Mouse (Mus musculus) thymus, adult 2 months (tissue): ENCODE measurements around the gene Ndst2. TPM values are rescaled to one million over a fixed set of nuclear protein-coding genes. Genes with fewer than 3 reads are reported as not detected.

Source experiments
- DNase-seq: peaks from one replicate; pipeline ENCODE4 v3.0.0; 2021
- H3K27ac ChIP-seq: fragments of 200-500 bp; 2 replicates; pipeline ENCODE4 v1.5.1; 2012; ENCODE audit warnings: low read length, control low read depth; ENCODE audit not compliant: control insufficient read depth, insufficient read depth
- H3K27me3 ChIP-seq: fragments of 200-500 bp; 2 replicates; pipeline ENCODE4 v1.6.1; 2012; ENCODE audit warnings: mild to moderate bottlenecking, low read length, moderate library complexity, mixed read lengths; ENCODE audit not compliant: control insufficient read depth, insufficient read depth
- H3K36me3 ChIP-seq: fragments of 200-500 bp; 2 replicates; pipeline ENCODE4 v1.6.1; 2012; ENCODE audit warnings: mild to moderate bottlenecking, low read length, moderate library complexity; ENCODE audit not compliant: control insufficient read depth, insufficient read depth
- H3K4me1 ChIP-seq: fragments of 200-500 bp; replicated peaks from 2 replicates; pipeline ENCODE4 v1.6.1; 2012; ENCODE audit warnings: low read length; ENCODE audit not compliant: control insufficient read depth, insufficient read depth
- H3K4me3 ChIP-seq: fragments of 200-500 bp; 2 replicates; pipeline ENCODE4 v1.5.1; 2012; ENCODE audit warnings: mild to moderate bottlenecking, low read length, control low read depth, moderate library complexity; ENCODE audit not compliant: control insufficient read depth, insufficient read depth
- CTCF ChIP-seq: fragments of 200-500 bp; IDR thresholded peaks from 2 replicates; pipeline ENCODE4 v1.5.1; 2012; ENCODE audit warnings: mild to moderate bottlenecking, control low read depth, low read length, moderate library complexity, borderline replicate concordance; ENCODE audit not compliant: control insufficient read depth, poor library complexity, insufficient read depth; ENCODE audit errors: extremely low read depth
- POLR2A ChIP-seq: fragments of 200-500 bp; IDR thresholded peaks from 2 replicates; pipeline ENCODE4 v1.6.1; 2012; ENCODE audit warnings: mild to moderate bottlenecking, low read length, control low read depth, moderate library complexity; ENCODE audit not compliant: control insufficient read depth, poor library complexity, insufficient read depth; ENCODE audit errors: extremely low read depth
- WGBS: fragments of 180-500 bp; shearing (Covaris S2); methylation state at CpG from one replicate; pipeline ENCODE4 v1.1.7; 2018; 5-methylcytosine and 5-hydroxymethylcytosine counted together
- polyA plus RNA-seq: library from polyadenylated mRNA; depleted of rRNA; stranded (reverse); fragments of >200 nt; gene quantifications from 2 replicates; pipeline ENCODE4 v1.2.3, GENCODE M21; 2012

The Ndst2 gene
- polyA plus RNA-seq, 1 experiment: 42.2 TPM

DNA sequence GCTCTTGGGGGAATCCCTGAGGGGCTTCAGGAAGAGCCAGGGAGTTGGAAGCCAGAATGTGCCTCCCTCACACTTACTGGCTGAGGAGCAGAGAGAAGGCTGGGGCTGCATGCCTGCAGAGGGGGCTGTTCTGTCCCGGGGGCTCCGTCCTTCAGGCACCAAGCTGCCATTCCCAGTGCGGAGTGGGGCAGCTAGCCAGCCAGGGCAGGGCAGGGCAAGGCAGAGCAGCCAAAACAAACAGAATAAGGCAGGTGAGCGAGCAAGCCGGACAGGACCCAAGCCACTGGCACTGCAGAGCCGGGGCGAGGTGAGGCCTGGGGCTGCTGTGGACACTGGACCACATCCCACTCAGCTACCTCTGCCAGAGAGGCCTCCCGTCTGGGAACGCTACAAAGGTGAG is 6.9 kb upstream of the Ndst2 start:
- no peak for DNase-seq
- Histone ChIP-seq H3K36me3 (peaks cover 10% of the 10 kb centered on the region), H3K4me3 (no peak overlapping the region), H3K4me1 (no peaks in the 10 kb centered on the region), H3K27ac (no peak overlapping the region), H3K27me3 (no peaks in the 10 kb centered on the region)
- TF ChIP-seq POLR2A (no peak), CTCF (no peak)
- WGBS: 96% methylated on average over 9 of the region's 9 CpGs

DNA sequence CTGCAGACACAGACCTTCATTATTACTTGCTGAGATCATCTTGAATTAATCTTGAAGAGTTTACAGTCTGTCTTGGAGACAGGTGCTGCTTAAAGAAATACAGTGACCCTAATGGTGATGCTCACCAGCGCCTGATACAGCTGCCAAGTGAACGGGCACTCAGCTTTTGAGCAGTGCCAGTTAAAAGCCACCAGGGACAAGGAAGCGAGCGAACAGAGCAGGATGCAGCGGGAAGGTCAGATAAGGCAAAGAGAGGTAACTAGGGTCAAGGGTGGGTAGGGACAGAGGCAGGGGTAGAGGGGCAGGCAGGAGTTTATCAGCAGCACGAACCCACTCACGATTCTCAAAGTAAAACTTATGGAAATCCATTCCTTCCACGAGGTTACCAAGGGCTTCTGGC is 4.1 kb upstream of the Ndst2 start:
- 95% methylated on average over 8 of the region's 8 CpGs for WGBS
- no peak for TF ChIP-seq CTCF
- no peak for TF ChIP-seq POLR2A
- Histone ChIP-seq H3K4me1 (peaks cover 7% of the 10 kb centered on the region), H3K4me3 (no peak overlapping the region), H3K36me3 (0 out of 2 replicates have a peak, but pooled peaks cover 3% of the 10 kb centered on the region), H3K27me3 (no peaks in the 10 kb centered on the region), H3K27ac (no peak overlapping the region)
- no peak for DNase-seq

DNA sequence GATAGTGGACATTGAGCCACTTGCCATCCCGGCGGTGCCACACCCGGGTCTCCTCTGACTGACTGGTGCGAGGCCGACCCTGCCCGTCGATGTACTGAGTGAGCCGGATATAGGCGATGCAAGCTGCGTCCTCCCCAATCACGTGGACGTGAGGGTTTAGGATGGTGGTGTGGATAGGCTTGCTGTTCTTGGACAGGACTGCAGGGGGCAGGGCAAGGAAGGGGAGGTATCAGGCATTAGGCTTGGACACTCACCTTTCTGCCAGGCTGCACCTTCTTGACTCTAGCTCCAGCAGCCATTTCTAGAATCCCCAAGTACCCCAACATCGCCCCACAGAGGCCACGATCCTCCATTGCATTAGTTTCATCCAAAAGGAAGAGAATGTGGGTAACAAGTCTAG is 2.9 kb upstream of the Ndst2 start:
- H3K4me3 ChIP-seq: no peak overlapping the region
- H3K4me1 ChIP-seq: peaks cover 7% of the 10 kb centered on the region
- WGBS: 85% methylated on average over 14 of the region's 14 CpGs
- H3K27ac ChIP-seq: no peak overlapping the region
- TF ChIP-seq CTCF (peak; percentile 53; the same call in 1 of the 2 replicates), POLR2A (no peak)
- H3K36me3 ChIP-seq: 0 out of 2 replicates have a peak, but pooled peaks cover 3% of the 10 kb centered on the region
- no peaks in the 10 kb centered on the region for H3K27me3 ChIP-seq
- DNase-seq: peak; percentile 21

DNA sequence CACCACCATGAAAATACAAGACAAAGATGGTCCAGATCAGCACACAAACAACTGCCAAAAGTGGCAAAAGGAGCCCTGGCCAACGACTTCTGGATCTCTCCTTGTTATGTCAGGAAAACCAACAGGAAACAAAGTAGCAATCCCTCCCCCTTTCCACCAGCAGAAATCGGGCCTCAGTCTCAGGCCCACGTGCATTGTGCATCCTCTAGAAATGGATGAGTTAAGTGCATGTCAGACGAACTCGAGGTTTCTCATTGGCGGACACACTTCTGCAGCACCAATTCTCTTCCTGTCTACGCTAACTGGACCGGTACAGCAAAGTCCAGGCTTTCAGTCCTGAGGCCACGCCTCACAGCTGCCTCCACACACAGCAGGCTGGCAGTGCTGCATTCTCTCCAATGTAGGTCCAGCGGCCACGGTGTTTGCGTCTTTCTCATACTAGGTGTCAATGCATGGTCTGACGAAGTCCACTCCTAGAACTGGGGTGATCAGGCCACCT is 1.6 kb upstream of the Ndst2 start:
- no peak for DNase-seq
- WGBS: 80% methylated on average over 13 of the region's 13 CpGs
- H3K27me3 ChIP-seq: no peaks in the 10 kb centered on the region
- TF ChIP-seq POLR2A (no peak), CTCF (no peak)
- no peak overlapping the region for H3K27ac ChIP-seq
- H3K36me3 ChIP-seq: 0 out of 2 replicates have a peak, but pooled peaks cover 3% of the 10 kb centered on the region
- H3K4me3 ChIP-seq: no peak overlapping the region
- peaks cover 7% of the 10 kb centered on the region for H3K4me1 ChIP-seq

DNA sequence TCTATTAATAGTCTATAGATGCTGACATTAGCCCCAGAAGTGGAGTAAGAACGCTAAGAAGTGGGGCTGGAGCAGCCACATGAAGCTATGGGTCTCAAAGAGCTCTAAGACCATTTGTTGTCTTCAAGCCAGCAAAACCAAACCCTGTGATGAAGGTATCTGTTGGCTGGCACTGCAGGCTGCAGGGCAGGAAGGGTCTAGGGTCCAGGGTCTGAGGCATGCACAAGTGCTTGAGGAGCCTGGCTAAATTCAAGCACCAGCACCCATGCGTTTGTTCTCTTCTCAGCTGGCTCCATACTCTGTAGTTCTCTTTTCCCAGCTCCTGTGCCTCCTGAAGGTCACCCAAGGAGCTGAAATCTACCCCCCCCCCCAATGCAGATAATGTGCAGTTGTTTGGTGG is 690 bp upstream of the Ndst2 start:
- H3K27me3 ChIP-seq: no peaks in the 10 kb centered on the region
- H3K4me1 ChIP-seq: peaks cover 7% of the 10 kb centered on the region
- H3K27ac ChIP-seq: no peak overlapping the region
- no peak for DNase-seq
- 0 out of 2 replicates have a peak, but pooled peaks cover 3% of the 10 kb centered on the region for H3K36me3 ChIP-seq
- TF ChIP-seq CTCF (no peak), POLR2A (no peak)
- no peak overlapping the region for H3K4me3 ChIP-seq
- WGBS: 77% methylated on average over 2 of the region's 2 CpGs

DNA sequence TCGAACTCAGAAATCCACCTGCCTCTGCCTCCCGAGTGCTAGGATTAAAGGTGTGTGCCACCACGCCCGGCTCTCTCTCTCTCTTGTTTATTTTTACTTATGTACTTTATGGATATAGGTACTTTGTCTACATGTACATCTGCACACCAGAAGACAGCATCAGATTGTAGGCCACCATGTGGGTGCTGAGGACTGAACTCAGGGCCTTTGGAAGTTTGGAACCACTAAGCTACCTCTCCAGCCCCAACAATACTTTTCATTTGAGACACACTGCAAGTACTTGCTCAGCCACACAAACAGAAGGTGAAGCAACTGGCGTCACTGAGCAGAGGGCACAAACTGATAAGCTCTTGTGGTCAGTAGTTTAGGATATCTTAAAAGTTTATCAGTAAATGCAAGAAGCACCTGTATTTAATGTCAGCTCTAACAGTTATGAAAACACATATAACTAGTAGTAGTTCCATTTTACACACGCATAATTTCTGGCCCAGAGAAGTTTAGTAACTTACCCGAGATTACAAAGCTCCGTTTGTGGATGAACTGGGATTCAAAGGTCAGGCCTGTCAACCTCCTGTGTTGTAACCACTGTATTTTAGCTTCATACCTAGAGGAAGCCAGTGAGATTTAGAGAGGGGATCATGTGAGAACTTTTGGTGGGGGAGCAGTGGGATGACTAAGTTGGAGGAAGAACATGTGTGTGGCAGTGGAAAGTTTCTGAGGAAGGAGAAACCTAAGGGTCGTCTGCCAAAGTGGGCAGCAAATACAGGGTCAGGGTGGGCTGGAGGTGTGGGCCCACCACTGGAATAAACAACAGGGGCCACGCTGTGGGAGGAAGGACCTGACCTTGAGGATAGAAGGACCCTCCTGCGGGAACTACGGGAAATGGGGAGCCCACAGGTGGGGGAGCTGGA is 1.1 kb downstream of the Ndst2 start:
- DNase-seq: no peak
- Histone ChIP-seq H3K4me1 (peaks cover 7% of the 10 kb centered on the region), H3K27ac (no peak overlapping the region), H3K27me3 (no peaks in the 10 kb centered on the region), H3K4me3 (peak overlapping the region; percentile 93), H3K36me3 (peaks cover 8% of the 10 kb centered on the region; the same call in 1 of the 2 replicates)
- WGBS: 45% methylated on average over 12 of the region's 12 CpGs
- TF ChIP-seq POLR2A (no peak), CTCF (no peak)
